Mouse (Mus musculus) v-Abl transformed pro-B cells (cell line): ENCODE results near the gene Nbl1.

Experiments
- in situ Hi-C, 2 experiments: fragments of 400-800 bp; cut with MboI; formaldehyde crosslinking; loops; one replicate each; pipeline ENCODE4 v1.15.1; 2025; ENCODE audit not compliant: unreplicated experiment in 2 of 2

Gene Nbl1

DNA sequence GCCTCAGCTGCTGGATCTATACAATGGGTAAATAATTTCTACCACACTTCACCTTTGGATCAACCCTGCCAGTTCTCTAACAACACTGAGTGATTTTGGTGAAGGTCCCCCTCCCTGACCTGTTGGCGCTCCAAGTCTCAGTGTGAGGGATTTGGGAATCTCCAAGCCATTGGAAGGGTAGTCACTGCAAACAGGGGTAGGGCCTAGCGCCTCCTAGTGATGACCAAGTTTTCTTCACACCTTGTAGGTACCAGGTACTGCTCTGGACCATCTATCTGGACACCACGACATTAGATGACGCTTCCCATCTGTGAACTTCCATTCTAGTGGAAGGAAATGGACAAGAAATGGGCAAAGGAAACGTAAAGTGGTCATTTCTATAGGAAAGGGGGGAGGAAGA is 16.9 kb downstream of the Nbl1 start:
- in situ Hi-C loops = loop anchor here (5.0 to 25.0 kb wide), 4 partner anchors 149 to 561 kb away; partner anchors contain the start of genes Aldh4a1 (in 1 of the 2) and Gm21969 (in 1 of the 2)

DNA sequence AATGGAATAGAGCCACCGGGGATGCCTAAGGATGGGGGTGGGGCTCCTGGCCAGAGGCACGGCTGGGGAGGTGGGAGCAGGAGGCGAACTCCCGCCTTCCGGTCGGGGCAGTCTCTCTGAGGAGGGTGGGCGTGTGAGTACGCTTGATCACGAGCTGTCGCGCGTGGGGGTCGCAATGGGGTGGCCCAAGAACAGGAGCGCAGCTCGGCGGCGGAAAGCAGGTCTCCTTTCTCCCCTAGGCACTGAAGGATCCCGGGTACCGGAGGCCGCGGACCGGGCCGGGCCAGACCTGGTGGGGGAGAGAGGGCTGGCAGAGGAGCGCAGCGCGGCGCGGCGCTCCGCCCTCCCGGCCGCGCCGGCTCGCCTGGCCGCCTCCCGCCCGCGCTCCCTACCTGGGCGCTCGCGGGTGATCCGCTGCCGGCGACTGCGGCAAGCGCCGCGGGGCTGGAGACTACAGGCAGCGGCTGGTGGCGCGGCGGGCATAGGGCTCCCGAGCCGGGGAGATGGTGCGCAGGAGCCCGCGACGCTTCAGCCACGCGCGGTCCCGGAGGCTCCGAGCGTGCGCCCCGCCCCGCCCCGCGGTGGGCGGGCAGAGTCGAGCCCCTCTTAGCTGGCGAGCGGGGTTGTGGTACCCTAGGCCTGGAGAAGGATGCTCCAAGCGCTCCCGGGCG is 17.6 kb downstream of the Nbl1 start, which contains the start of gene Htr6:
TSS of gene Htr6 (minus strand) at position 530 of the 671 bp plus-strand sequence.
- in situ Hi-C loops = loop anchor here (5.0 to 25.0 kb wide), 4 partner anchors 148 to 562 kb away; partner anchors contain the start of genes Aldh4a1 (in 1 of the 2) and Gm21969 (in 1 of the 2)

DNA sequence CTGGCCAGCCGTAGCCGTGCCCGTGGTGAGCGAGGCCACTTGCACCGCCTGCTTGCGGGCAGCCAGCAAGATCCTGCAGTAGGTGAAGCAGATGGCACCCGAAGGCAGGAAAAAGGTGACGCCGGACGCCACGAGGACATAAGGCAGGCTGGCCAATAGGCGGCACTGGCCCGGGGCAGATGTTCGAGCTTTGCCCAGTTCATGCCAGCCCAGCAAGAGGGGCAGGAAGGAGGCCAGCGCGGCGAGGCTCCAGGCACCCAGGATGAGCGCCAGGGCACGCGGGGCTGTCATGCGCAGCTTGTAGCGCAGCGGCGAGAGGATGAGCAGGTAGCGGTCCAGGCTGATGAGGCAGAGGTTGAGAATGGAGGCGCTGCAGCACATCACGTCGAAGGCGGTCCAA is 18.7 kb downstream of the Nbl1 start:
- in situ Hi-C loops = no loop called here

DNA sequence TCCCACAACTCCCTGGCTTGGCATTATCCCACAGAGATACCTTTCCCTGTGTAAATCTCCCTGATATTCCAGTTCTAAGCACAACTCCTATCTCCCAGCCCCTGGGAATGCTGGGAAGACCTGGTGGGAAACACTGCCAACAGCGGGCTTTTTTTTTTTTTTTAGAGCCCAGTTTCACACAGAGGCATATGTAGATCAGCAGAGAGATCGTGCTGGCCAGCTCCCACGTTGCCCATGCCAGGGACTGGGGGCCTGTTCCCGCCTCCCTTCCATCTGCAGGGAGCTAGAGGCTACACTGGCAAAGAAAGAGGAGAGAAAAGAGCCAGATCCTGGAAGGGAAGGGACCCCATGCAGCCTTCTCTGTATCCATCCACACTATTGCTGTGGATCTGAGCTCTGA is 24.5 kb downstream of the Nbl1 start:
- in situ Hi-C loops = no loop called here

DNA sequence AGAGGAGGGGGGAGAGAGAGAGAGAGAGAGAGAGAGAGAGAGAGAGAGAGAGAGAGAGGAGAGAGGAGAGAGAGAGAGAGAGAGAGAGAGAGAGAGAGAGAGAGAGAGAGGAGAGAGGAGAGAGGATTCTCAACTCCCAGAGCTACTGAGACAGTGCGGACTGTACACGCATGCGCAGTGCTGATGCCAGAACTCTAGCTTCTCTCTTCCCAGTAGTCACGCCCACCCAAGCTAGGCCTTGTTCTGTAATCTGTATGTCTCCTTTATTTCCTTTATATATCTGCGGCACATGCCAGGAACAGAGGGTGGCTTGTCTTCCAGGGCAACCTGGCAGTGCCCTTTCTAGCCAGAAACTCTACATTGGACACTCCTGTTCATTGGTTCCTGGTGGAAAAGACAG is 28.0 kb downstream of the Nbl1 start:
- in situ Hi-C loops = no loop called here

DNA sequence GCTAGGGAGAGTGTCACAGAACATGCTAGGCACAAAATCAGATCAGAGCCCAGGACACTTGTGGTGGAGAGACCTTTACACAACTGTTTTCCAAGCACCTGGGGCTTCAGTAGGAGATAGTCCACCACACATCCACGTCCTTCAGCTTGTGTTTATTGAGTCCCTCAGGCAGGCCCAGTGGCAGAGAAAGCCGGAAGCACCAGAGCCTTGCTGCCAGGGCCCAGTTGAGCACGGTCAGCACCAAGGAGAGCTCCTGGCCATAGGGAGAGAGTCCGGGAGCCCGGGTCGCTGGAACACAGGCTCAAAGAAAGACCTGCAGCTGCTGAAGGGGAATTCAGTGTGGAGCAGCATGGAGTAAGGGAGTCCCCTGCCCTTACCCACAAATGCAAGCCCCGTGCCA is 33.2 kb downstream of the Nbl1 start:
- in situ Hi-C loops = no loop called here

DNA sequence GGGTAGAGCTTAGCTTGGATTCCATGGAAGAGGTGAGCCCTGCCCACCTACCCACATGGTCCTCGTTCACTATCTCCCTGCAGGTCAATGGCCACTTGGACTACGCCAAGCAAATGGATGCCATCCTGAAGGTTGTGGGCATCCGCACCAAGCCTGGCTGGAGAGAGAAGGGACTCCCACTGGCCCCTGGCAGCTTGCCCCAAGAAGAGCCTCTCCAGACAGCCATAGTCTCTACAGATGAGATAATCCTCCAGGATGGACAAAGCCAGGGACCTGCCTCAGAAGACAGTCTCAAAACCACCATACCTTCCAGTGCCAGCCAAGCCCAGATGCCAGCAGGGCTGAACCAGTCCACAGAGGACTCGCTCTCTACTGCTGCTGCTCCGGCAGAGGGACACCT is 34.8 kb downstream of the Nbl1 start:
- in situ Hi-C loops = no loop called here

DNA sequence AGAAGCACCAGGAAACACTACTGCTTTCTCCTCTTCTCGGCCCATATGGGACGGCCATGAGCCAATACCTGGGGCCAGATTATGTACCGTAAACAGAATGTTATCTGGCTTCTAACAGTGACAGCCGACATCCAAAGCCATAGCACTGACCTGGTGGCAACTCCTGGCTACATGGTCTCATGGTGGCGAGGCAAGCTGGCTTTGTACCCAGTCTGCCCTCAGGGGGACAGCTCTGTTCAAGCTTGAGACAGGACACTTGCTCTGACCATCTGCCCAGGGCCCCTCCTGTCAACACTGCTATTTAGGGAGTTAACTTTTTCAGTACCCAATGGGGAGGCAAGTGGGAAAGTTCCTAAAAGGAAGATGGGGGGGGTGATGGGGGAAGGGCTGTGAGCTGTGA is 35.5 kb downstream of the Nbl1 start:
- in situ Hi-C loops = no loop called here

DNA sequence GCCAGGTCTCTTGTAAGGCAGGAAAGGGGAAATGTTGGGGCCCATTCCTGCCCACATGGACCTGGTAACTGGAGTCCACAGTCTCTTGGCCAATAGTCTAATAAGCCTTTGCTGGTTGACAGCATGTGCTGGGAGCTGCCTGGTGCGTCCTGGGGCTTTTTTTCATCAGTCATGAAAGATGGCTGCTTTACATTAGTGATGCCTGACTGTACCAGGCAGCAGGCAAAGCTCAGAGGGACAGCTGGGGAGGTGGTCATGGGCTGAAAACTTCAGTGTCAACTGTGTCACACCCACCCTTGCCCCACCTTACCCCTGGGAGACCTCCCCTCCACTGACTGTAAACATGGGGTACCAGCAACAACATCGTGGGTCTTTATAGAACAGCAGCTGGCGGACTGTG is 37.0 kb downstream of the Nbl1 start:
- in situ Hi-C loops = no loop called here

DNA sequence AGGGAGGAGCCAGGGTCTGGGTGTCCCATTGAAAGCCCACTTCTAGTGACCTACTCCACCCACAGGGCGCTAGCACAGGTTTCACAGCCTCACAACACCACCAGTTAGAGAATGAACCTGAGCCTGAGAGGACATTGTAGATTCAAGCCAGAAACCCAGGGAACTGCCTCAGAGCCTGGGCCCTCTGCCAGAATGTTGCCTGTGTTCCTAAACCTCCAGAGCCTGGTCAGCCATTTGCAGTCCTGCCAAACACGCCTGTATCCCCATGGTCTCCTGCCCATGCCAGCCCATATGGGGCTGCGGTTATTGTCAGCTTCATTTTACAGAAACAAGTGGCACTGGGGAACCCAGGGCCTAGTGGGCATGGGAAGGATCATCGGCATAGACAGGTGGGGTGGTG is 37.5 kb downstream of the Nbl1 start:
- in situ Hi-C loops = no loop called here

DNA sequence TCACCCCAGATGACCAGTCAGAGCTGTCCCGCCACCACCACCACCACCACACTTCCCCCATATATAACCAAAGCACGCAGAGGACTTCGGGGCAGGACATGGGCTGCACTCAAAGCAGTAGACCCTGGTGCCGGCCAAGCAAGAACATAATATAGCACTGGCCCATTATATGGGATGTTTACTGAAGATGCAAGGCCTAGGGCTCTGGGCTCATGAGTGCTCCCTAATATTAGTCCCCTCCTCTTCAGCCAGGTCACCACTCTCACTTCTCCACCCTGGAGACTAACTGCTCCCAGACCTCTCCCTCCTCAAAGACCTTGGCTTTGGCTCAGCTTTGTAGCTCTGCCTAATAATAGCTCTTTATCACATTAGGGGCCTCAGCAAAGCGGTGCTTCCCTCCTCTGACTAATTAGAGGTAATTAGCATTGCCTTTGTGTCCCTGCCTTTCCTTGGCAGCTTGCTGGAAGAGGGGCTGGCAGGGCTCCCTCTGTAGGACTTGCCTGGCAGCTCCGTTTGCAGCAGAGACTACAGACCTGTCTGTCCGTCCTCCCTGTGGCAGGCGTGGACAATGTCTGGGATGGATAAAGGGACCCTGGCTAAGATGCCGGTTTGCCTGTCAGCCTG is 38.4 kb downstream of the Nbl1 start:
- in situ Hi-C loops = no loop called here

DNA sequence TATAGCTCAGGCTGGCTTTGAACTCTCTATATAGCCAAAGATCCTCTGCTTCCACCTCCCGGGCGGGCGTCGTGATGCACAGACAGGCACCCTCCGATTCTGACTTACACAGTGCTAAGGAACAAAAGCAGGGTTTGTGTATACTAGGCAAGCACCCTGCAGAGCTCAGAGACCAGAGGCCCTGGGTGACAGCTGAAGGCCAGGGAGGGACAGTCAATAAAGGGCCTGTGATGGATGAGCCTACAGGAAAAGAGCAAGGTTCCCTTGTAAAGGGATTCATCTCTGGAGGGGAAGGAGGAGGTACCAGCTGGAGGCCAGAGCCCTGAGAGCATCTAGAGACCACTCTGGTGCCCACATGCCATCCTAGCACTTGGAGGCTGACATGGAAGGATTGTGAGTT is 39.4 kb downstream of the Nbl1 start:
- in situ Hi-C loops = no loop called here

DNA sequence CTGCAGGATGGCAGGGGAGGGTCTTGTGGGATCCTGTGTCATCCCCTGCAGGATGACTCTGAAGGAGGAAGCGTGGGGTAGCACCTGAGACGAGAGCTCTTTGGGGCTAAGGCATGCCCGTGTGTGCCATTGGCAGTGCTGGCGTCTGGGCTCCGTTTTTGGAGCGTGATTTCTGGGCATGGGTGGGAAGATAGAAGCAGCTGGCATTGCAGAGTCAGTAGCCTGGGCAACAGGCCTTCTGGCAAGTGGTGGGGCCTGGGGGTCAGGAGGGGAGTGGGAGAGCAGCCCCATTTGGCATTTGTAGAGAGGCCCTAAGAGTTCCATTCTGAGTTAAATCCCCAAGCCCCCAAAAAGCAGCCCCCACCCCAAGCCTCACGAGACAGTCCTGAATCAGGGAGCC is 40.0 kb downstream of the Nbl1 start:
- in situ Hi-C loops = no loop called here

DNA sequence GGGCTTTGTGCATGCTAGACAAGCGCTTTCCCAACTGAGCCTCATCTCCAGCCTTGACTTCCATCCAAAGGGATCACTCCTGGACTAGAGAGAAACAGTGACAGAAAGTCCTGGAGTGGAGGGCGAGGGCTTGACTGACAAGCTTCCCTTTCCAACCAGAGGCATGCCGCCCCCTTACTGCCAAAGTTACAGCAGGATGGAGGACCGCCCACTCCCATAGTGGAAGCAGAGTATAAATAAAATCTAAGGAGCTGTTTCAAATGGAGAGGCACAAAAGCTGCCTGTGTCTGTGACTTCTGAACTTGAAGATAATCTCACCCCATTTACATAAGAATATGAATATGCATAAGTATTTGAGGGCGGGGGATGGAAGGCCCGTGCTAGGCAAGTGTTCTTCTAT is 44.3 kb downstream of the Nbl1 start:
- in situ Hi-C loops = no loop called here

DNA sequence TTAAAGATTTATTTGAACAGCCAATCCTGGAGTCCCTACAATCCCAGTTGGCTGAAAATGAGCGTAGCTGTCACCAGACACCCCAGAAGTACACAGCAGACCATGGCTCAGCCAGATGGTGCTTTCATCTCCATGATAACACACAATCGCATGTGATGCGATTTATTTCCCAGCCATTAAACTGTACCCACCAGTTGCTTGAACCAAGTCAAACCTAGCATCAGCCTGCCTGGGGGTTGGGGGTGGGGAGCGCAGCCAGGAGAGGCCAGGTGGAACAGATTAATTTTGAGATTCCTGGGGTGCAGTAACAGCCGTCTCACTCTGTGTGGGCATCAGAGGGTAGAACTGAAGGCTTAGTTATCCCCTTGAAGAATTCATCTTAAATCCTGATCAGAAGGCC is 46.4 kb downstream of the Nbl1 start:
- in situ Hi-C loops = no loop called here

DNA sequence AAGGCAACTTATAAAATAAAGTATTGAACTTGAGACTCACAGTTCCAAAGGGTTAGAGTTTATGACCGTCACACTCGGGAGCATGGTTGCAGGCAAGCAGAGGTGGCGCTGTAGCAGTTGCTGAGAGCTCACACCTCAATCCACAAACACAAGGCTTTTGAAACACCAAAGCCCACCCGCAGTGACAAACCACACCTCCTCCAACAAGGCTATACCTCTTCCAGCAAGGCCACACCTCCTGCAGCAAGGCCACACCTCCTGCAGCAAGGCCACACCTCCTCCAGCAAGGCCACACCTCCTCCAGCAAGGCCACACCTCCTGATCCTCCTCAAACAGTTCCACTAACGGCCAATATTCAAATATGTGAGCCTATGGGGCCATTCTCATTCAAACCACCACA is 48.2 kb downstream of the Nbl1 start:
- in situ Hi-C loops = no loop called here

DNA sequence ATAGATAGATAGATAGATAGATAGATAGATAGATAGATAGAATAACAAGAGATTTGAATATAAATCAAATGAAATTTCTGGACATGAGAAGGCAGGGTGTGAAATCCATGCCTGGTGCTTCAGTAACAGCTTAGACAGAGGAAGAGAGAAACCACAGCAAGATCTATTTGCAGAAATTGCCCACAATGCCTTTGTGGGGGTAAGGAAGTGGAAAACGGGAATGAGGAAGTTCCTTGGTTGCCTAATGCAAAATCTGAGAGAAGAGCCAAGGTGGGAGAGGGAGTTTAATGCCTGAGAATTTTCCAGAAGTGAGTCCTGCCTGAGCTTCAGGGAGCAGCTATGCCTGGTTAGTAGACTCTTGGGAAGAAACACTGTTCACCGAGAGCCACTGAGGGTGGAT is 49.2 kb downstream of the Nbl1 start:
- in situ Hi-C loops = no loop called here

DNA sequence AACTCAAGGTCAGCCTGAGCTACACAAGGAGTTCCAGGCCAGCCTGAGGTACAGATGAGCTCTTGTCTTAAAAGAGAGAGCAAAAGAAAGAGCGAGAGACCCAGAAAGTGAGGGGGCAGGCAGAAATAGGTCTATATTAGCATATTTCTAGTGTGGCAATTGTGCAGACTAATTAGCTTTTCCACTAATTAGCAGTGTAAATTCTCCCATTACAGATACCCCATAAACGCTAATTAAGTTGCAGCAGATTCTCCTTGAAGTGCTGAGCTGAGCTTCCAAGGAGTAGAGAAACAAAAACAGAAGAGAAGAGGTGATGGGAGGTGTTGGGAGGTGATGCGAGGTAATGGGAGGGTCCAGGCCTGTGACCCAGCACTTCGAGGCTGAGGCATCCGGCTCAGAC is 50.2 kb downstream of the Nbl1 start:
- in situ Hi-C loops = no loop called here

DNA sequence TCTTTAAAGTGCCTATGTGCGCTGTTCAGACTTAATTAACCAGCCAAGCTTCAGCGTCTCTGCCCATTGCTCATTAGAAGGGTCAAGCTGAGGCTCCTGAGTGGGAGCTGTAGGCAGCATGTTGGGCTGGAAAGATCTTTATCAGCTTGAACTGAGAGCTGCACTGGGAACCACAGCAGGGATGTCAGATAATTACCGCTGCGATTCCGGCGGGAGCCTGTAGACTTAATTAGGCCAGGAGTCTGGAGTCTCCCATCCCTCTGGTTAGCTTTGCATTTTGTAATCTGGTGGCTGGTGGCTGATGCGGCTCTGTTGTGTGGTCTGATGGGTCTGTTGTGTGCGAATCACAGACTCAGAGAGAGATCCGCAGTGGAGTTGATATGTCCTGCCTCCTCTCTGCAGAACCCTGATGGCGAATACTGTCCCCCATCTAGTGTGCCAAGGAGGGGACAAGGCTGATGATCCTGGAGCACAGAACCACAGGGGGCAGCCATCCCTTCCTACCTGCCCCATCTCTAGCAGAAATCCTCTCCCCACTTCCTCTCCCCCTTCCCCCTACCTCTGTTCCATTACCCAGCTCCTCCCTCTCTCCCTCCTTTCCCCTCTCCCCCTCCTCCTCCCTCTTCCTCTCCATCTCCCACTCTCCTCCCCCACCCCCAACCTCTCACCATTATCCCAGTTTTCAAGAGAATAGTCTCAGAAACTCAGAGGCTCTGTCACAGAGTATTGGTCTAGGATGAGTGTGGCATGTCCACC is 52.5 kb downstream of the Nbl1 start:
- in situ Hi-C loops = no loop called here

DNA sequence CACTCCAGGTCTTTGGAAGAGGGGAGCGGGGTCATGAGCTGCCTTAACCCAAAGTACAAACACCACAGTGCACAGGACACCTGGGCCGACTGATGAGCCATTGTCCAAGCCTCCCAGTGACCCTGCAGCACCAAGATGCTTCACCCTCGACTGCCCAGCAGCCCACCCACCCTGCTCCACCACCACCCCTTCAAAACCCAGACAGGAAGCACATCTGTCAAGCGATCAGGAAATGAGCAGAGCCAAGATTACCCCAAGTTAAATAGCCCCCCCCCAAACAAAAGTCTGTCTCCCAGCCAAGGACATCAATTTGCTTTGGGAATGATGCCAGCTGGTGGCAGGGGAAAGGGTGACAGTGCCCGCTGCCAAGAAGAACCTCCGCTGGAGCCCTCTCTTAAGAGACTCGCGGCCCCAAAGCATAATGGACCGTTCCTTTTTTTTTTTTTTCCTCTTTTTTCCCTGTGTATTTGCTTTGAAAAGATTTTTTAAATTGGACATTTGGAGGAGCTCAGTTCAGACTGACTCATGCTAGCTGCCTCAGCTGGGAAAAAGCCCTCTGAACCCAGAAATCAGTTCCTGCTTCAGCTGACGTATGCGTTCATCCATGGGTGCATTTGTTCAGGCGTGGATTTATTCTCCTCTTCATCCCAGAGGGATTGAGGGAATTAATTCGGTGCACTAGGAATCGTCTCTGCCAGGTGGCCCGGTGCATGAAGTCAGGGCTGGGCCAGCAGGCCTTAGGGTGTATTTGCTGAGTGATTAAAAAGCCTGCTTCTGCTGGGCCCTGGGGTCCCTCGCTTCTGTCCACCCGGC is 54.8 kb downstream of the Nbl1 start:
- in situ Hi-C loops = no loop called here

DNA sequence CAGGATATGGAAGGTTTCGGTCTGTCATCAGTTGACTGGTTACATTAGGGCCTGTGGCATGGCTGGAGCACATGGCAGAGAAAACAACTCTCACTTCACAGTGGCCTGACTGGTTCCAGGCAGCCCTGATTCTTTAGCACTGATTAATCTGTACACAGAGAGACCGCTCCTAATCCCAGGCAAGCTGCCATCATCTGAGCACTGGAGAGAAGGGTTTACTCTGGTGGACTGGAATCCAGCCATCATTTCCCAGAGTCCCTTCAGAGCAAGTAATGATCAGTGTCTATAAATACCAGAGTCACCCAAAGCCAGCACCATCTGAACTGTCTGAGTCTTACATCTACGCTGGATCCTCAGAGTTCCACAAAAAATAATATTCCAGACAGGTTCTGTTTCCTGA is 57.0 kb downstream of the Nbl1 start:
- in situ Hi-C loops = no loop called here
